In genomic region chr1:120603656-120604051, GRCm38 (mm10) we compare ENCODE assay signal across 8 mouse cellular contexts. TPM values are rescaled to one million over a fixed set of nuclear protein-coding genes. Genes with fewer than 3 reads are reported as not detected.
DNase-seq lines count a peak whose midpoint lies in the region; ATAC-seq lines count a peak whose summit lies in the region.

No protein-coding gene starts in this region.

- ATAC-seq in kidney, embryonic 16.5 days (ENCODE audit: low FRiP score, low TSS enrichment), result peak; percentile 60; the same call in 1 of the 2 replicates
- no peak for ATAC-seq in embryonic facial prominence, embryonic 12.5 days (ENCODE audit: insufficient number of reproducible peaks, insufficient read depth, low FRiP score, low TSS enrichment)
- ATAC-seq in hindbrain, embryonic 16.5 days, result no peak
- no peak for ATAC-seq in megakaryocyte-erythroid progenitor cell, adult 5-6 weeks (replicated peaks; ENCODE audit: low FRiP score, low TSS enrichment, poor library complexity, severe bottlenecking)

- peak overlapping the region; percentile 65 for H3K4me2 ChIP-seq in kidney, embryonic 16.5 days (replicated peaks; ENCODE audit: low read depth, low read length)
- peak overlapping the region; percentile 75 for H3K4me2 ChIP-seq in embryonic facial prominence, embryonic 12.5 days (replicated peaks)
- peak overlapping the region; percentile 72 for H3K4me2 ChIP-seq in hindbrain, embryonic 16.5 days (ENCODE audit: low read length)

- H3K9me3 ChIP-seq in kidney, embryonic 16.5 days (ENCODE audit: low read length), result no peaks in the 10 kb centered on the region
- H3K9me3 ChIP-seq in embryonic facial prominence, embryonic 12.5 days, result no peaks in the 10 kb centered on the region
- no peaks in the 10 kb centered on the region for H3K9me3 ChIP-seq in hindbrain, embryonic 16.5 days (ENCODE audit: control insufficient read depth, low read length)

- H3K9ac ChIP-seq in kidney, embryonic 16.5 days (replicated peaks; ENCODE audit: low read length), result no peak overlapping the region
- H3K9ac ChIP-seq in embryonic facial prominence, embryonic 12.5 days, result peak overlapping the region; percentile 36; the same call in 1 of the 2 replicates
- H3K9ac ChIP-seq in hindbrain, embryonic 16.5 days (ENCODE audit: low read depth, low read length), result peak overlapping the region; percentile 68

- peak overlapping the region; percentile 49 for H3K4me3 ChIP-seq in kidney, embryonic 16.5 days (ENCODE audit: low read length)
- H3K4me3 ChIP-seq in embryonic facial prominence, embryonic 12.5 days, result peak overlapping the region; percentile 44
- peak overlapping the region; percentile 52 for H3K4me3 ChIP-seq in hindbrain, embryonic 16.5 days (ENCODE audit: low read length)

- H3K27me3 ChIP-seq in kidney, embryonic 16.5 days (ENCODE audit: insufficient read depth, low read length), result peaks cover 94% of the 10 kb centered on the region
- peaks cover 79% of the 10 kb centered on the region for H3K27me3 ChIP-seq in embryonic facial prominence, embryonic 12.5 days
- H3K27me3 ChIP-seq in hindbrain, embryonic 16.5 days (replicated peaks; ENCODE audit: control insufficient read depth, insufficient read depth, low read length), result peaks cover 16% of the 10 kb centered on the region

- H3K27ac ChIP-seq in kidney, embryonic 16.5 days (ENCODE audit: low read length), result no peak overlapping the region
- no peak overlapping the region for H3K27ac ChIP-seq in embryonic facial prominence, embryonic 12.5 days
- H3K27ac ChIP-seq in hindbrain, embryonic 16.5 days (ENCODE audit: low read depth, low read length), result peak overlapping the region; percentile 73

- DNase-seq in kidney, postnatal 36 days, result no peak
- DNase-seq in neural tube, embryonic 10.5 days (ENCODE audit: extremely low spot score, low spot score), result peak; percentile 80
- DNase-seq in B cell, adult 2 months, result no peak
- no peak for DNase-seq in thymus, postnatal 10 days (ENCODE audit: low spot score in 2 of 2)

- WGBS in kidney, embryonic 16.5 days, result under 1% methylated on average over 35 of the region's 35 CpGs
- WGBS in embryonic facial prominence, embryonic 12.5 days, result 2% methylated on average over 32 of the region's 35 CpGs
- WGBS in hindbrain, embryonic 16.5 days, result under 1% methylated on average over 33 of the region's 35 CpGs

- H3K4me1 ChIP-seq in kidney, embryonic 16.5 days (ENCODE audit: insufficient read depth, low read length), result peaks cover 16% of the 10 kb centered on the region
- H3K4me1 ChIP-seq in embryonic facial prominence, embryonic 12.5 days, result peaks cover 9% of the 10 kb centered on the region; the same call in 1 of the 2 replicates
- H3K4me1 ChIP-seq in hindbrain, embryonic 16.5 days (ENCODE audit: control insufficient read depth, insufficient read depth, low read depth, low read length), result peaks cover 13% of the 10 kb centered on the region

- H3K36me3 ChIP-seq in kidney, embryonic 16.5 days (ENCODE audit: insufficient read depth, low read length), result no peaks in the 10 kb centered on the region
- H3K36me3 ChIP-seq in embryonic facial prominence, embryonic 12.5 days, result no peaks in the 10 kb centered on the region
- no peaks in the 10 kb centered on the region for H3K36me3 ChIP-seq in hindbrain, embryonic 16.5 days (ENCODE audit: control insufficient read depth, insufficient read depth, low read length)

RNA-seq across cellular contexts. Expression of gene En1, which starts 1.4 kb away (rescaled TPM):
- polyA plus RNA-seq in kidney, embryonic 16.5 days (2015; fragmentation: Nextera tagmentation; extraction: Ambion mirVana), result 0.06 TPM in 1 of 2 replicates, not detected in the other
- 1.5 TPM in 2 replicates for polyA plus RNA-seq in embryonic facial prominence, embryonic 12.5 days (2016; fragmentation: Nextera tagmentation; extraction: Ambion mirVana)
- polyA plus RNA-seq in hindbrain, embryonic 16.5 days (2015; fragmentation: Nextera tagmentation; extraction: Ambion mirVana), result 3.1 and 4.0 TPM in 2 replicates
- not detected in 2 replicates for total RNA-seq in megakaryocyte-erythroid progenitor cell, adult 5-6 weeks (2014; fragmentation: Nextera tagmentation)
- not detected in 2 replicates for total RNA-seq in megakaryocyte-erythroid progenitor cell, adult 5-6 weeks (2017)
